Mouse (Mus musculus) liver, embryonic 14 days (tissue): ENCODE results near the gene Ifi27. TPM values are rescaled to one million over a fixed set of nuclear protein-coding genes. Genes with fewer than 3 reads are reported as not detected.

Experiments
- polyA plus RNA-seq: library from polyadenylated mRNA; depleted of rRNA; stranded (reverse); fragments of >200 nt; gene quantifications from 2 replicates; pipeline ENCODE4 v1.2.3, GENCODE M21; 2012; rRNA removed

The Ifi27 gene
- polyA plus RNA-seq, result 14.0 and 33.2 TPM in 2 replicates

DNA sequence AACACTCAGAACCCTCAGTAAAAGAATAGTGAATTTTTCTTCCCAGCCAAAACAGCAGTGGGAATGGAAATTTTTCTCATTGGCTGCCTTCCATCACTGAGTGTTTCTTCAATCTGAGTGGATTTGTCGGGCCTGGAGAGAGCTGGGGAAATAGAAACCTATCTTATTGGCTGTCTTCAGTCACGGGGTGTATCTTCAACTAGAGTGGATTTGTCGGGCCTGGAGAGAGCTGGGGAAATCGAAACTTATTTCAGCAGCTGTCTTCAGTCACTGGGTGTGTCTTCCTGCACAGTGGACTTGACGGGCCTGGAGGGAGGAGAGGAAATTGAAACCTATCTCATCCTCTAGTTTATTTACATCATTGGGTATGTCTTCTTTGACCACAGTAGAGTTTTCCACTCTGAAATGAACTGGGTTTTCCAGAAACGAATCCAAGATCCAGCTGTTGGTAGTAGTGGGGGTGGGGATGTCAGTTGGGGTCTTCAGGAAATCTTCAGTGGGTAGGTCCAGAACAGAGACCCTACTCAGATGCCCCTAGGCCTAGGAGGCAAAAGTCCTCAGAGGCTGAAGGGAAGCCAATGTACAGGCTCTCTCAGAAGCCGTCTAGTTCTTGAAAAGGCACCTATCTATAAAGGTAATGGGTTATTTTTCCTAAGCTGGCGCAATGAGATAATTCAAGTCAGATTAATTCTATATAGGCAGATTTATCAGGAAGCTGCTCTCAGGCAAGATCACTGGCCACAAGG is at the start of gene Ifi27:
TSS of gene Ifi27 (plus strand) at position 226 of the 746 bp plus-strand sequence.

GRCm38 (mm10) chr12:103388505-103389347 is 45.3 kb upstream of the Ifi27 start, which contains the start of gene Otub2:
Gene Otub2 (plus strand): TSS chr12:103388682.

DNA sequence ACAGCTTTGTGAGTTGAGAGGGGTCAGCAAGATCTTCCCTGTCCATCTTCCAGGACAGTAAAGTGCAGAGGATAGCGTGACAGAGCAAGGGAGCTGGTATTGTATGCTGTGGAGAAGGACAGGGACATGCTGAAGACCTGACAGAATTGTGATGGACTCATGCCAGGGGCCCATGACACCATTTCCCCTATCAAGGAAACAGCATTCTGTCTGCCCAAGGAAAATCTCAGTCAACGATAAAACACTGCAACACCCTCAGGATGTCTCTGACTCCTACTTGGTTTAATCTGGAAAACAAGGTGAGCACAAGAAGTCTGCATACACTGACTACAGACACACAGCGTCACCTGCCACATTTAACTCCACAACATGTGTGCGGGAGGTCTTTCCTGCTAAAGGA is 26.3 kb upstream of the Ifi27 start, which contains the start of gene 9330161L09Rik:
TSS of gene 9330161L09Rik (minus strand) at position 101 of the 400 bp plus-strand sequence.

GRCm38 (mm10) chr12:103425729-103426470 is 8.1 kb upstream of the Ifi27 start, which contains the start of gene Ddx24:
Gene Ddx24 (minus strand): TSS chr12:103425830.

DNA sequence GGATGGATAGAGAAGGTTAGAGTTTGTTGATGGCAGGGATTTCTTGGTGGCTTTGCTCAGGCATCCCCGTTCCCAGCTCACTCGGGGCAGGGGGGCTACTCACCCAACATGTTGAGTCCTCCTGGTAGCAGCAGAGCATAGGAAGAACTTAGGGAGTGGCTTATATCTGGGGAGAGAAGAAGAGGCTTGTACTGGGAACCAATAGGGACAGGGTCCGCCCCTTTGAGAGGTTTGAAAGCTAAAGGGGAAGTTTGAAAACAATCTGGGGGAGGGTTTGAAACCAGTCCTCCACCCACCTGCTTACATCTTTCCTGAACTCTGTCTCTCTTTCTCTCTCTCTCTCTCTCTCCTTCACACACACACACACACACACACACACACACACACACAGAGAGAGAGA is 9.5 kb downstream of the Ifi27 start, which contains the start of gene Ifi27l2a:
TSS of gene Ifi27l2a (minus strand) at position 157 of the 400 bp plus-strand sequence.

GRCm38 (mm10) chr12:103457140-103457539 is 23.1 kb downstream of the Ifi27 start, which contains the start of gene Ifi27l2b:
Gene Ifi27l2b (minus strand): TSS chr12:103457223.

Other genes starting within 250 kb of the Ifi27 start
- 0.10 TPM in 1 of 2 replicates, not detected in the other for gene Prima1, start 192.1 kb upstream of the Ifi27 start, polyA plus RNA-seq
- not detected in 2 replicates for gene Fam181a, start 123.2 kb upstream of the Ifi27 start, polyA plus RNA-seq
- gene Asb2, start 78.2 kb upstream of the Ifi27 start, polyA plus RNA-seq, result 3.0 and 4.0 TPM in 2 replicates
- gene Otub2, start 45.5 kb upstream of the Ifi27 start, polyA plus RNA-seq, result 13.4 and 16.0 TPM in 2 replicates
- 0.14 and 0.20 TPM in 2 replicates for gene 9330161L09Rik, start 26.4 kb upstream of the Ifi27 start, polyA plus RNA-seq
- 23.5 and 28.4 TPM in 2 replicates for gene Ddx24, start 8.4 kb upstream of the Ifi27 start, polyA plus RNA-seq
- gene Ifi27l2a, start 9.5 kb downstream of the Ifi27 start, polyA plus RNA-seq, result 6.2 and 8.6 TPM in 2 replicates
- gene Ifi27l2b, start 23.0 kb downstream of the Ifi27 start, polyA plus RNA-seq, result not detected in 2 replicates
- gene Ppp4r4, start 98.1 kb downstream of the Ifi27 start, polyA plus RNA-seq, result 0.95 and 1.2 TPM in 2 replicates
- 25.2 and 27.9 TPM in 2 replicates for gene Serpina10, start 197.2 kb downstream of the Ifi27 start, polyA plus RNA-seq
- 769 and 833 TPM in 2 replicates for gene Serpina6, start 223.0 kb downstream of the Ifi27 start, polyA plus RNA-seq
- 0.06 and 0.07 TPM in 2 replicates for gene Serpina16, start 241.9 kb downstream of the Ifi27 start, polyA plus RNA-seq